Mouse (Mus musculus): ENCODE data around the gene Cxcl10. TPM values are rescaled to one million over a fixed set of nuclear protein-coding genes. Genes with fewer than 3 reads are reported as not detected.

Cxcl10 gene
- polyA plus RNA-seq, 1 experiment: not detected

DNA sequence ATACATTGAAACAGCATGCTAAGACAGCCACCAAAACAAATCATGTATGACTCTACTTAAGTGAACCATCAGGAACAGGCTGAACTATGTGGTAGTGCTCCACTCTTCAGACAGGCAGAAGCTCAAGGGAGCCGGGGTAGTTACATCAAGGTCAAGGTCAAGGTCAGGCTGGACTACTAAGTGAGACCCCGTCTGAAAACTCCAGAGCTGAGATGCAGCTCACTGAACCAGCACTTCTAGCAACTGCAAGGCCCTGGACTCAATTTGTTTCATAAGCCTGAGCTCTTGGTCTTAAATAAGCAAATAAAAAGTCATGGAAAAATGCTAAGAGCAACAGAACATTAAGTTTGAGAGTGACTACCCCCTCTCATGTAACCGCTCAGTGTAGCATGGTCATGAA, 44.4 kb downstream of the Cxcl10 start:
- TF ChIP-seq GATA1 (IDR thresholded peaks at IDR 0.05; ENCODE audit: low read length): no peak

GRCm38 (mm10) chr5:92302149-92302840, 46.4 kb downstream of the Cxcl10 start:
- TF ChIP-seq GATA1 (IDR thresholded peaks at IDR 0.05; ENCODE audit: low read length): no peak

Other genes starting within 250 kb of the Cxcl10 start
- gene Uso1, start 211.0 kb downstream of the Cxcl10 start, polyA plus RNA-seq (2012): 7.5 and 36.1 TPM in 2 replicates
- not detected in 2 replicates for gene U90926, start 133.5 kb downstream of the Cxcl10 start, polyA plus RNA-seq (2012)
- gene Ppef2, start 92.6 kb downstream of the Cxcl10 start, polyA plus RNA-seq (2012): 0.03 TPM in 1 of 2 replicates, not detected in the other
- gene Naaa, start 70.7 kb downstream of the Cxcl10 start, polyA plus RNA-seq (2012): 5.0 and 5.2 TPM in 2 replicates
- gene Sdad1, start 38.4 kb downstream of the Cxcl10 start, polyA plus RNA-seq (2012): 57.1 and 76.7 TPM in 2 replicates
- not detected in 2 replicates for gene Cxcl9, start 20.8 kb downstream of the Cxcl10 start, polyA plus RNA-seq (2012)
- gene Art3, start 17.1 kb downstream of the Cxcl10 start, polyA plus RNA-seq (2012): not detected in 2 replicates
- 20.2 and 39.4 TPM in 2 replicates for gene Nup54, start 86.3 kb upstream of the Cxcl10 start, polyA plus RNA-seq (2012)
- 9.4 and 11.2 TPM in 2 replicates for gene Scarb2, start 157.9 kb upstream of the Cxcl10 start, polyA plus RNA-seq (2012)
- gene Fam47e, start 206.2 kb upstream of the Cxcl10 start, polyA plus RNA-seq (2012): not detected in 2 replicates

Measured in G1E-ER4 (cell line).